Mouse (Mus musculus): ENCODE measurements around the gene Cbx8. TPM values are rescaled to one million over a fixed set of nuclear protein-coding genes. Genes with fewer than 3 reads are reported as not detected.

Cbx8 gene
- polyA plus RNA-seq, 1 experiment: 7.4 TPM

DNA sequence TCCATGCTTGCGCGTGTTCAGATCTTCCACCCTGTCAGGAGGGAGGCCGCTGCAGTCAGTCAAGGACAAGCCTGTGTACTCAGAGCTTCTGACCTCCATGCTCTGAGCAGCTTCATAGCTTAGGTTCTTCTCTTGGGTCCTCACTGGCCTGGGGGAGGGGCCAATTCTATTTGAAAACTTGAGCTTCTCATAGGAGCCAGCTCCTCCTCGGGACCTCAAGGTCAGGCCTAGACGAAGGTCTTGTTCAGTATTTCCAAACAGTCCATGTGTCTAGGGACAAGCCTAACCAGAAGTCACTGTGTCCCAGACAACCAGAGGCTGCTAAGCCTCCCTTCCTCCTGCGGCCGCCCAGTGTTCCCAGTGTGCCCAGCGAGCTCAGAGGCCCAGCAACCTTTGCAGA is 26.1 kb upstream of the Cbx8 start:
- no peak overlapping the region for H3K27ac ChIP-seq (ENCODE audit: control insufficient read depth, insufficient read depth, low read depth, low read length, poor library complexity)
- H3K4me1 ChIP-seq (ENCODE audit: control insufficient read depth, insufficient read depth, low read length): peaks cover 2% of the 10 kb centered on the region
- no peak overlapping the region for H3K4me3 ChIP-seq (replicated peaks; ENCODE audit: control insufficient read depth, low read depth, low read length)
- 84% methylated on average over 8 of the region's 8 CpGs for WGBS
- TF ChIP-seq CTCF (IDR thresholded peaks at IDR 0.05; ENCODE audit: control insufficient read depth, insufficient read depth, low read length) (no peak), POLR2A (IDR thresholded peaks at IDR 0.05; ENCODE audit: borderline replicate concordance, control insufficient read depth, low read depth, low read length) (no peak)

GRCm38 (mm10) chr11:119059256-119059655 is 18.5 kb upstream of the Cbx8 start:
- H3K27ac ChIP-seq (ENCODE audit: control insufficient read depth, insufficient read depth, low read depth, low read length, poor library complexity): no peak overlapping the region
- WGBS: 21% methylated on average over 3 of the region's 3 CpGs
- no peak overlapping the region for H3K4me3 ChIP-seq (replicated peaks; ENCODE audit: control insufficient read depth, low read depth, low read length)
- TF ChIP-seq POLR2A (IDR thresholded peaks at IDR 0.05; ENCODE audit: borderline replicate concordance, control insufficient read depth, low read depth, low read length) (no peak), CTCF (IDR thresholded peaks at IDR 0.05; ENCODE audit: control insufficient read depth, insufficient read depth, low read length) (no peak)
- H3K4me1 ChIP-seq (ENCODE audit: control insufficient read depth, insufficient read depth, low read length): peaks cover 3% of the 10 kb centered on the region

DNA sequence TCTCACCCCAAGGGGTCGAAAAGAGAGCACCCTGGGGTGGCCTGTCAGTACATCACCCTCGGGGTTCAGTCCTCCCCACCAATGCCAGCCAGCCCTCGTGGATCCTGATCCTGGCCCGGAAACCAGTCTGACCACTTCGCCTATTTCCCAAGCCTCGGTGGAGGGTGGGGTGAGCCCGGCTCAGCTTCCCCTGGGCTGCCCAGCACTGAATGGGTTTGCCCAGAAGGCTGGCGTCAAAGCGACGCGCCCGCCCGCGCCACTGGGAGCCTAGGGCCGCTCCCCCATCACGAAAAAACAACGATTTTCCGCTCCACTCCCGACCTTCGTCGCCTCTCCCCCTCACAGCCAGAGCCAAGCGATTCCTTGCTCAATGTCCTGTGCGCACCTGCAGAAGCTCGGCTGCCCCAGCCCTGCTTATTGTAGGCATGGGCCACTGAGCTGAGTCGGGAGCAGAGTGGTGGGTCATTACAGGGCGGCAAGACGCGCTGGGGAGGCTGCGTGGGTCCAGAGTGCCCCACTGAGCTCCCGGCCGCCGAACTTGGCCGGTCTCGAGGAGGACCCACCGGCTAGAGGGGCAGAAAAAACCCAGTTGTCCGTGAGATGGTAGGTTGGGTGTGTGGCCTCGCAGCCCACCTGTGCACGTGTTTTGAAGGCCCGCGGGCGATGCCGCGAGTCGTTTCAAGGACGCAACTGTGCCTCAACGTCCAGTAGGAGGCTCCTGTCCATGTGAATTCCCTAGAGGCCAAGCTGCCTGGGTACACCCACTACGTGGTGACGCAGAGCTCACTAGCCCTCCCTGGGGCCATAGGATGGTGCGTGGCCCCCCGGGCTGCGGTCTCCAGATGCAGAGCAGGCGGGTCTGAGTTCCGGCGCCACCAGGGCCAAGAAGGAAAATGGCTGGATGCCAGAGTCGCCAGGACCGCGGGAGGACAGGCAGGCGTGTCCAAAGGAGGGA is 17.5 kb upstream of the Cbx8 start:
- no peak for TF ChIP-seq POLR2A (IDR thresholded peaks at IDR 0.05; ENCODE audit: borderline replicate concordance, control insufficient read depth, low read depth, low read length)
- TF ChIP-seq CTCF (IDR thresholded peaks at IDR 0.05; ENCODE audit: control insufficient read depth, insufficient read depth, low read length): peak; percentile 26; the same call in 1 of the 2 replicates
- WGBS: 3% methylated on average over 58 of the region's 58 CpGs
- H3K27ac ChIP-seq (ENCODE audit: control insufficient read depth, insufficient read depth, low read depth, low read length, poor library complexity): peak overlapping the region; percentile 54
- H3K4me1 ChIP-seq (ENCODE audit: control insufficient read depth, insufficient read depth, low read length): peaks cover 3% of the 10 kb centered on the region
- H3K4me3 ChIP-seq (replicated peaks; ENCODE audit: control insufficient read depth, low read depth, low read length): peak overlapping the region; percentile 10

DNA sequence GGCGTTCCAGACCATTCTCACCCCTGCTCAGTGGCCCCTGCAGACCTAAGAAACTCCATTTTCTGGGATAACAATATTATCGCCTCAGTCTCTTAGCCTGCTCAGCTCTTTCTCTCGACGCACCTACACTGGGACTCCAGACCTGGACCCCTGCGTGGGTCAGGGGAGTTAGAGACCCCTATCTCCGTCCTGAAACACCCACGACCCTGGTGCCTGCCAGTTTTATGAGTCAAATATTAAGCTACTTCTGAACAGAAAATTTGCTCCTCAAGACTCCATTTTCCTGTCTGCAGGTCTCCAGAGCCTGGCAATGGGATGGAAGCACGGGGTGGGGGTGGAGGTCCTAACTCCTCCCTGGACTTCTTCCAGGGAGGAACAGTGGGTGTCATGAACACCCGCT is 16.5 kb upstream of the Cbx8 start:
- peaks cover 1% of the 10 kb centered on the region; the same call in 1 of the 2 replicates for H3K4me1 ChIP-seq (ENCODE audit: control insufficient read depth, insufficient read depth, low read length)
- 3% methylated on average over 9 of the region's 9 CpGs for WGBS
- TF ChIP-seq POLR2A (IDR thresholded peaks at IDR 0.05; ENCODE audit: borderline replicate concordance, control insufficient read depth, low read depth, low read length) (no peak), CTCF (IDR thresholded peaks at IDR 0.05; ENCODE audit: control insufficient read depth, insufficient read depth, low read length) (no peak)
- peak overlapping the region; percentile 77; the same call in 1 of the 2 replicates for H3K27ac ChIP-seq (ENCODE audit: control insufficient read depth, insufficient read depth, low read depth, low read length, poor library complexity)
- H3K4me3 ChIP-seq (replicated peaks; ENCODE audit: control insufficient read depth, low read depth, low read length): no peak overlapping the region

GRCm38 (mm10) chr11:119056301-119057211 is 15.8 kb upstream of the Cbx8 start:
- peak; percentile 50; the same call in 1 of the 2 replicates for TF ChIP-seq POLR2A (IDR thresholded peaks at IDR 0.05; ENCODE audit: borderline replicate concordance, control insufficient read depth, low read depth, low read length)
- TF ChIP-seq CTCF (IDR thresholded peaks at IDR 0.05; ENCODE audit: control insufficient read depth, insufficient read depth, low read length): no peak
- Histone ChIP-seq H3K27ac (ENCODE audit: control insufficient read depth, insufficient read depth, low read depth, low read length, poor library complexity) (peak overlapping the region; percentile 77), H3K4me1 (ENCODE audit: control insufficient read depth, insufficient read depth, low read length) (peaks cover 1% of the 10 kb centered on the region; the same call in 1 of the 2 replicates), H3K4me3 (replicated peaks; ENCODE audit: control insufficient read depth, low read depth, low read length) (peak overlapping the region; percentile 55)
- under 1% methylated on average over 59 of the region's 65 CpGs for WGBS

- Histone ChIP-seq H3K4me1 (ENCODE audit: control insufficient read depth, insufficient read depth, low read length) (peaks cover 1% of the 10 kb centered on the region; the same call in 1 of the 2 replicates), H3K4me3 (replicated peaks; ENCODE audit: control insufficient read depth, low read depth, low read length) (no peak overlapping the region), H3K27ac (ENCODE audit: control insufficient read depth, insufficient read depth, low read depth, low read length, poor library complexity) (no peak overlapping the region)
- WGBS: 2% methylated on average over 32 of the region's 32 CpGs
- TF ChIP-seq CTCF (IDR thresholded peaks at IDR 0.05; ENCODE audit: control insufficient read depth, insufficient read depth, low read length) (no peak), POLR2A (IDR thresholded peaks at IDR 0.05; ENCODE audit: borderline replicate concordance, control insufficient read depth, low read depth, low read length) (no peak)
Observed at GRCm38 (mm10) chr11:119055571-119056131, 14.9 kb upstream of the Cbx8 start.

DNA sequence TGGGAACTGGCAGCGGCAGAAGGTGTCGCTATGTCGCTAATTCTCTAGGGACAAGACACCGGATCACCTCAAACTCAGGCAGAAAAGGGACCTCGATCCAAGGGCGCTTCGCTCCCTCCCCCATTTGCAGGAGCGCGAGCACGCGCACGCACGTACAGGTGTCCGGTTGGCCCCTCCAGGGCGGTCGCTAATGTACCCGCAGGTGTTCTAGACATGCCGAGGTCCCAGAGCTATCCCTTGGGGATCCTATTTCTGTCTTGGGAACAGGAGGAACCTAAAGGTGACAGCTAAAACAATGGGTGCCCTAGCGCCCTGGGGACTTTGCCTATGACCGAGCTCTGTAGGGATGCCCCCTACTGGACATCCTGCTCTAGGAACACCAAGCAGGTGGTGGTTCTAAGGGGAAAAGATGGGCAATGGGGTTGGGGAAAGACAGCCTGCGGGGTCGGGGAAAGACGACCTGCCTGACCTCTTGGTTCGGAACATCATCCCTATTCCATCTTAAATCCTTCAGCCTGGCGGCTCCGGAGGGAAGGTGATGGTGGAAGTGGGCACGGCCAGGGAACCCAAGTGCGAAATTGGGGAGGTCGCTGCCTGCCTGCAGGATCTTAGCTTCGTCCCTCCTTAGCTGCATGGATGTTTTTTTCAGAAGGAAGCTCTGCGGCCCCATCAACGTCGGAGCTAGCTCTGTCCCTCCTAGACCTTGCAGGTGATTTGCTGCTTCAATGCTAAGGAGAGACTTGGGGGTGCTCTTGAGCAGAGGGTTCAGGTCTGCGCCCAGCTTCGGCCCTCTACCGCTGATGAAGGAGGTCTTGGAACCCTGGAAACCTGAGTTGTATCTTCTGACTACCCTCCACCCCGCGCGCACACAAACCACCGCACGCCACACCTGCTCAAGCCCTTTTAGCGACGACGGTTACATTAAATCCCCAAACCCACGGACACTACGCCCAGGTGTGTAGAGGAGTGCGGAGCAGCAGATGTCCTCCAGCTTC is 13.9 kb upstream of the Cbx8 start:
- WGBS: 6% methylated on average over 47 of the region's 47 CpGs
- TF ChIP-seq POLR2A (IDR thresholded peaks at IDR 0.05; ENCODE audit: borderline replicate concordance, control insufficient read depth, low read depth, low read length) (no peak; the same call in 1 of the 2 replicates), CTCF (IDR thresholded peaks at IDR 0.05; ENCODE audit: control insufficient read depth, insufficient read depth, low read length) (peak; percentile 56; the same call in 1 of the 2 replicates)
- H3K4me3 ChIP-seq (replicated peaks; ENCODE audit: control insufficient read depth, low read depth, low read length): no peak overlapping the region
- peaks cover 1% of the 10 kb centered on the region; the same call in 1 of the 2 replicates for H3K4me1 ChIP-seq (ENCODE audit: control insufficient read depth, insufficient read depth, low read length)
- H3K27ac ChIP-seq (ENCODE audit: control insufficient read depth, insufficient read depth, low read depth, low read length, poor library complexity): no peak overlapping the region

All from bone marrow, adult 2 months (tissue).